Mouse (Mus musculus) testis, postnatal 14 days (tissue): Measurements from ENCODE around the gene Chchd6.

Experiments
- DNase-seq: peaks from one replicate; pipeline ENCODE4 v3.0.0; 2021; ENCODE audit warnings: low spot score

Chchd6 gene

DNA sequence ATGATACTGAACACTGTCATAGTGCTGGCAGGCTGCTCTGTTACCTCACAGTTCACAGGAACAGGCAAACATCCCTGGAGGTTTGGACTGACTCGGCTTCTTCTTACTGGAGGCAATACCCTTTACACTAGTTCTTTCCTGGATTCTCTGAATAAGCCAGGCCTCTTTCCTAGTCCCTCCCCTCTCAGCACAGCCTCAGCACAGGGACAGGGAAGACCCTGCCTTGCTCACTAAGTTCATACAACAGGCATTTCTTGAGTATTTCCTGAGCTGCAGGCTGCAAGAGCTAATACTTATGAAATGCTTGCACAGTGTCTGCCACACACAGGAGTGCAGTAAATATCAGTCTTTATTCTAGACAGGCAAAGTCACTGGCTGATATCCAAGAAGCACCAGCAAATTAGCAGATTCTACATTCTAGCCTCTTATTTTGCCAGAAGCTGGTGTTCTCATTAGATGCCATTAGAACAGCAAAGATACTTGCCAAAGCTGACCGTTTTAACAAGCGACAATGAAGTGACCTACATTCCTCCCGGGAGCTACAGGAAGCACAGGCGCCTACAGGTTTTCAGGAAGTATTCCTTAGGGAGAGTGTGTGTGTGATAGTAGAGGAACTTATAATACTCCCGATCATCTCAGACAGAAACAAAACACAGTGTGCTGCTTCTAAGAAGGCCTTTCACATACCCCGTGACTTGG lies 142.3 kb downstream of the Chchd6 start:
- DNase-seq = no peak

DNA sequence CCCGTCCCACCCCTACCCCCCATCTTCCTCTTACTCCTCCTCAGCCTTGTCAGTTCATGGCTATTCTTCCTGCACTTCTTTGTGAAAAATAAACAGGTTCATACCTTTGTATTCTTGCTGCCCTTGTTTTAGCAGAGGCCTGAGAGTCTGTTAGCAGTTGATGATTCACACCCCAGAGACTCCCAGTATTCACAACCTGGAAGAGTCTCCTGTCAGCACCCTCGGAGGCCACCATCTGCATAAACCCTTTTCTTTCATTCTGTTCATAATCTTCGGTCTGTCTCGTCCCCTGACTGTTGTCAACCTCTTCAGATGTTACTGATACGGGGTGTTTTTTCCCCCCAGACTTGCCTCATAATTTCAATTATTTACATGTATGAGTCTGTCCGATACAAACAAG lies 143.1 kb downstream of the Chchd6 start:
- no peak for DNase-seq

- DNase-seq = no peak
Observed at GRCm38 (mm10) chr6:89448736-89449135, 146.7 kb downstream of the Chchd6 start.

DNA sequence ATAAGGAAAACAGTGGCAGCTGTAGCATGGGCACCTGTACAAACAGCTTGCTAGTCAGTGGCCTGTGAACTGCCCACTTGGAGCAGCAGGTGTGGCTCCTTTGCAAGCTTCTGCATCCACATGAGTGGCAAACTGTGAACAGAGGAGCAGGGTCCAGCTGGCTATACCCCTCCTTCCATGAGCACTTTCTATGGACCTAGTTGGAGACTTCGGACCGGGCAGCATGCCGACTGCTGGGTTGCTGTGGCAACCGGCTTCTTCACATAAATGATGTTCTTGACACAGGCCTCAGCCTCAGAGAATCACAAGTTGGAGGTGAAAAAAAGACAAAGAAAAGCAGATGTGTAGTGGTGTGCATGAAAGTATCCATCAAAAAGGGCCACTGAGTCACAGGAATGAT lies 154.8 kb downstream of the Chchd6 start:
- no peak for DNase-seq

GRCm38 (mm10) chr6:89431920-89432482 lies 163.5 kb downstream of the Chchd6 start:
- no peak for DNase-seq

- no peak for DNase-seq
Observed at GRCm38 (mm10) chr6:89430749-89431148, 164.7 kb downstream of the Chchd6 start.

DNA sequence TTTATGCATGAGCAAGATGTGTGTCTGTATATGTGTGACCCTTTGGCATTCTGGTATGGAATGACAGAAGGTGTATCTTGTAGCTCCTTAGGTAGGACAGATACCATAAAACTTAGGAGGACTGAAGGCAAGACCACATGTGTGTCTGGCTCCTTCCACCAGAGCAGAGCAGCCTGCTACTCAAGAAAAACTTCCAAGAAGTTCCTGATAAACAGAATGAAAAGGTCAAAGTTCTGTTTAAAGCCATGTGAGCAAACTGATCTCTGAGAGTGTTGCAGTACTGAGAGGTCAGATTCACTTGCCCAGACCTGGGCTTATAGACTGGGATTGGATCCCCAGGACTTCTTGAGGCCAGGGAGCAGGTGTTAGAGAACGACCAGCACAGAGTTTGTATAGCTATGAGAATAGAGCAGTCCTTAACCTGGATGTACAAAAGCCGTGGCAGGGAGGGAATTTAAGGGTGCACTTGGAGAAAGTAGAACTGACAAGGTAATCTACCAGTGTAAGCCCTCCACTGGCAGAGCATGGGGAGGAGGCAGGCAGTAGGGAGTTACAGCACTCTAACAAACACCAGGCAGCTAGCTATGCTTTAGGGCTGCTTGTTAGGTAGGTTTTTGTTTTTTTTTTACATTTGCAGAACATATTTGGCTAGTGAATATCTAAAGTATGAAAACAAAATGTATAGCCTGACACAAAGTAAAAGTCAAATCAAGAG lies 166.6 kb downstream of the Chchd6 start:
- no peak for DNase-seq

GRCm38 (mm10) chr6:89424461-89424860 lies 171.0 kb downstream of the Chchd6 start:
- no peak for DNase-seq

- DNase-seq = no peak
Observed at GRCm38 (mm10) chr6:89422621-89423020, 172.8 kb downstream of the Chchd6 start.

- no peak for DNase-seq
Observed at GRCm38 (mm10) chr6:89421922-89422321, 173.5 kb downstream of the Chchd6 start.

GRCm38 (mm10) chr6:89421503-89421902 lies 173.9 kb downstream of the Chchd6 start:
- DNase-seq = no peak

- no peak for DNase-seq
Observed at GRCm38 (mm10) chr6:89420756-89421155, 174.7 kb downstream of the Chchd6 start.

DNA sequence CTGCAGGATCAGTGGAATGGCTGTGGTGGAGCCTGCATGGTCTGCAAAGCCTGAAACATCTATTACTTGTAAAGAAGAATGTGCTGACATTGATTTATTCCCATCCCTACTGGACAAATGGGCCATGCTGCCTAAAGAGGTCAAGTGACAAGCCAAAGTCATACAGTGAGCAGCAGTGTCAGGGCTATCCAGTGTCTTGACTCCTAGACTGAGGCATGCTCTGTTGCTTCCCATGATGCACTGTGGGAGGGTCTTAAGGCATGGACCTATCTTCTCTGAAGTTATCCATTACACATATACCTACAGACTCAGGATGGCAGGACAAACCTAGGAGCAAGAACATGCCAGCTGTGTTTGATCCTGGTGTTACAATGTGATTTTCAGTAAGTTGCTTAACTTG lies 175.3 kb downstream of the Chchd6 start:
- no peak for DNase-seq

GRCm38 (mm10) chr6:89419066-89419815 lies 176.2 kb downstream of the Chchd6 start:
- DNase-seq = no peak

GRCm38 (mm10) chr6:89416030-89416595 lies 179.3 kb downstream of the Chchd6 start:
- no peak for DNase-seq

DNA sequence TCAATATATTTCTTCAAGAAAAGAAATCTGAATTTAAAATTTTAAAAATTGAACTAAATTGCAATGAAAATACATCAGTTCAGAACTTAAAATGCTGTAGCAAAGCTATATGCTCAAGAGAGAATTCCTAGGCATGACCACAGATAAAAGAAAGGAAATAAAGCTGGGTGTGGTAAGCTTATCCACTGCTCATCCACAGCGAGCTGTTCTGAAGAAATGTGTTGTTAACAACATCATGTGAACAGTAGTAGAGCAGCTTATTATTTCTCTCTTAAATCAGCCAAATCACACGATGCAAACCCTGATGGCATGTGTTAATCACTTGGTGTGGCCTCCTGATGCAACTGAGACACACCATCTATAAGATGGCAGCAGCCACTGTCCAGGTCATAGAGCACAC lies 180.4 kb downstream of the Chchd6 start:
- no peak for DNase-seq

GRCm38 (mm10) chr6:89414126-89414525 lies 181.3 kb downstream of the Chchd6 start:
- no peak for DNase-seq

DNA sequence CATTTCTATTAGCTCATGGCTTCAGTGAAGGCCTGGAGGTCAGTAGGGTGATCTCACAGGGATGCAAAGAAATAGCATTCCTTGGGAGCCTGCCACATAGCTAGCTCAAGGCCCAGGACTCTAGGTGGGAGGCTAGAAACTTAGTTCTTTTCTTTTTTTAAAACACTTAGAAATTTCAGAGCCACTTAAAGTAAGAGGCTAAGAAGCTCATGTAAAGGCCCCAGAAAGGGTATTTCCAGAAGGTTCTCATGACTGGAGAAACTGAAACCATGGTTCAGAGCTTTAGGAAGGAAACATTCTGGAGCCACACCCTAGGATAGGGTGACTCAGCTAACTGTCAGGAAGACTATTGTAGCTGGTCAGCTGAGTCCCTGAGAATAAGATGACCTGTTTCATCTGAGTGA lies 182.0 kb downstream of the Chchd6 start:
- no peak for DNase-seq

DNA sequence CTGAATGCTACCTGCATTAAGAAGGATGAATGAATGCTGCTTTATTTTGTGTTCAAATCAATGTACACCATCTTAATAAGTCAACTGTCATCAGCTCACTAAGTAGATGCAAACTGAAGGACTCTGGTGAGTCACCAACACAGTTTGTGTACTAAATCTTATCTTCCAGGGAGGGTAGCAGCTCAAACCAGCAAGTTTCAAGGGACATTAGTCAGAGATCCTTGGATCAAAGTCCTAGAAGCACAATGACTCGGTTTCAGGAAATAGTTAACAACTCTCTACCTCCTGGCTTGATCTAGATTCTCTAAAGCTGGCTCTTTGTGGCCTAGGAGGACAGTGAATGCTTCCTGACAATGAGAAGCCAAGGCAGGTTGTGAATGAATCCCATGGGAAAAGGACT lies 182.9 kb downstream of the Chchd6 start:
- no peak for DNase-seq

DNA sequence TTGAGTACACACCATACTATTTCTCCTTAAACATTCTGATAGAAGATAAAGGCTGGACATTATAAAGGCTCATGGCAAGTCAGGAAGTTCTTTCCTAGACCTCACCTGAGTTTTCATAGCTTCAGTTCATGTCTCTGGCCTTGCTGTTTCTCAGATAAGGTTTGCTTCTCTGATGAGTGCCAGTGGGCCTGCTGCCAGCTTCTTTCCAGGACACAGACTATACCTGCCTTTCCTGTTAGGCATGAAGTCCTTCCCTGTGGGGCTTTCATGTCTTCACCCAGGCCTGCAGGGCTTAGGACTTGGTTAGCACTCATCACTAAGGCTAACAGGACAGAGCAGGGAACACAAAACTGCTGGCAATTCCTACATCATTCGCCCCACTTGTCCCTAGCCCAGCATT lies 186.4 kb downstream of the Chchd6 start:
- DNase-seq = no peak

- DNase-seq = no peak
Observed at GRCm38 (mm10) chr6:89408259-89408658, 187.2 kb downstream of the Chchd6 start.

DNA sequence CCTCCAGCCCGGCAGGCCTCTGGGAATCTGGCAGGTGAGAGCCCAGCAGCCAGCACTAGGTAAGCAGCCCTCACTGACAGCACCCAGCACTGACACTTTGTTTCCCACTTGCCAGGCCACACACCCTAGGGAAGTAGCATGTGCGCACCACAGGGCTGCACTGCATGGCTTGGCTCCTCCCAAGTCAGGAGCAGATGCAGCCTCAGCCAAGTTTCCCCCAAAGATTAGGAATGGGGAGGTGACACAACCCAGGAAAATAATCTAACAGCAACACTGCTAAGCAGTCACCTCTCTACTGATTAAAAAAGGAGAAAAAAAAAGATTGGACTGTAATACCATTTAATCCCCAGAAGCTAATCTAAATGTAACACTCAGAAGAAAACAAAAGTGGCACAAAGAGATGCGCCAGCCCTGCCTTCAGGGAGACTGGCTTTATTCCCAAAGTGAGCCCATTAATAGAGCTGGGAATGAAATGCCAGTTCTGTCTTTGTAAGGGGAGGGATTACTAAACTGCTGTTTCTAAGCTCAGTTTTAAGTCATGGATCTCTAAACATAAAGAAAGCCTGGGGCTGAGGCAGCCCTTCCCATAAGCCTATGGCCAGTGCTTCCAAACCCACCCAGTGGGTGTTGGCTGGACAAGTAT lies 188.1 kb downstream of the Chchd6 start:
- peak; percentile 34 for DNase-seq
